Mouse (Mus musculus) stomach, embryonic 14.5 days (tissue): ENCODE measurements around the gene Olfr1444. TPM values are rescaled to one million over a fixed set of nuclear protein-coding genes. Genes with fewer than 3 reads are reported as not detected.

Experiments used
- ATAC-seq: fragments of 200-750 bp; cut with Nextera tagmentation; 2 replicates; pipeline ENCODE4 v1.8.0; 2017; ENCODE audit warnings: low read depth, moderate TSS enrichment; ENCODE audit not compliant: insufficient number of reproducible peaks, insufficient read depth, low FRiP score
- H3K27ac ChIP-seq: fragments of 300-500 bp; sonication (generic); 2 replicates; pipeline ENCODE4 v1.5.1; 2014; ENCODE audit warnings: mild to moderate bottlenecking, low read length, moderate library complexity, mixed read lengths
- H3K27me3 ChIP-seq: fragments of 300-500 bp; sonication (generic); 2 replicates; pipeline ENCODE4 v1.6.1; 2014; ENCODE audit warnings: low read length, control low read depth, mixed read lengths; ENCODE audit not compliant: control insufficient read depth, insufficient read depth
- H3K36me3 ChIP-seq: fragments of 300-500 bp; sonication (generic); 2 replicates; pipeline ENCODE4 v1.6.1; 2014; ENCODE audit warnings: mild to moderate bottlenecking, control low read depth, low read length, moderate library complexity, mixed read lengths; ENCODE audit not compliant: control insufficient read depth, insufficient read depth
- H3K4me1 ChIP-seq: fragments of 300-500 bp; sonication (generic); 2 replicates; pipeline ENCODE4 v1.6.1; 2014; ENCODE audit warnings: low read length, control low read depth, mixed read lengths; ENCODE audit not compliant: control insufficient read depth, insufficient read depth
- H3K4me2 ChIP-seq: fragments of 300-500 bp; sonication (generic); replicated peaks from 2 replicates; pipeline ENCODE4 v1.6.1; 2014; ENCODE audit warnings: low read depth, low read length, control low read depth
- H3K4me3 ChIP-seq: fragments of 300-500 bp; sonication (generic); 2 replicates; pipeline ENCODE4 v1.5.1; 2014; ENCODE audit warnings: low read depth, low read length, control low read depth
- H3K9ac ChIP-seq: fragments of 300-500 bp; sonication (generic); replicated peaks from 2 replicates; pipeline ENCODE4 v1.6.1; 2014; ENCODE audit warnings: low read depth, mild to moderate bottlenecking, control low read depth, low read length, moderate library complexity, mixed read lengths
- H3K9me3 ChIP-seq: fragments of 300-500 bp; sonication (generic); 2 replicates; pipeline ENCODE4 v1.6.1; 2016; ENCODE audit warnings: low read depth, low read length, control low read depth; ENCODE audit not compliant: control insufficient read depth
- WGBS: fragments of 180-500 bp; shearing (Covaris S2); extraction: QIAGEN DNeasy Blood & Tissue Kit; methylation state at CpG from one replicate; pipeline ENCODE4 v1.1.7; 2014; 5-methylcytosine and 5-hydroxymethylcytosine counted together
- polyA plus RNA-seq: library from polyadenylated mRNA; unstranded; fragments of >200 nt; fragmentation: Nextera tagmentation; extraction: Ambion mirVana; gene quantifications from 2 replicates; pipeline ENCODE4 v1.2.1, GENCODE M21; 2014

Gene Olfr1444
- not detected in 2 replicates for polyA plus RNA-seq

DNA sequence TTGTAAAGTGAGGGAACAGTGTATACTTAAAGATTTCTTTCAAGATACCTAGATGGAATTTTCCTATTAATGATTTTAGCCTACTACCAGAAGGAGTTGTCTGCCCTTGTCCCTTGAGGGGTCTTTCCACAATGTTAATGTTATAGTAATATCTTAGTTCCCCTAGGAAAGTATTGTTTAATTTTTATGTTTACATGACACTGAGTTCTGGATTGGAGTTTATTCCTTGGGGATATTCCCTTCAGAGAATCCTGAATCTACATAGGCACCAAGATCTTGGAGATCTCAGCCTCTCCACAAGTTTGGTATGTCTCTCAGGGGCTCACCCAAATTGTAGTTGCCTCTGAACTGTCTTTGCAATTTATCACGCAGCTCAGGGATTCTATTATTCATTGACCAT, at the start of gene Olfr1444:
TSS of gene Olfr1444 (plus strand) at position 301 of the 400 bp plus-strand sequence.
- WGBS: 62% methylated on average over 1 of the region's 1 CpGs
- H3K27me3 ChIP-seq: no peaks in the 10 kb centered on the region
- H3K9ac ChIP-seq: no peak within 1 kb of the TSS
- H3K27ac ChIP-seq: no peak within 1 kb of the TSS
- H3K4me3 ChIP-seq: no peak within 1 kb of the TSS
- ATAC-seq: no peak
- no peaks in the 10 kb centered on the region for H3K36me3 ChIP-seq
- H3K4me2 ChIP-seq: no peak within 1 kb of the TSS
- no peaks in the 10 kb centered on the region for H3K9me3 ChIP-seq
- H3K4me1 ChIP-seq: no peaks in the 10 kb centered on the region

DNA sequence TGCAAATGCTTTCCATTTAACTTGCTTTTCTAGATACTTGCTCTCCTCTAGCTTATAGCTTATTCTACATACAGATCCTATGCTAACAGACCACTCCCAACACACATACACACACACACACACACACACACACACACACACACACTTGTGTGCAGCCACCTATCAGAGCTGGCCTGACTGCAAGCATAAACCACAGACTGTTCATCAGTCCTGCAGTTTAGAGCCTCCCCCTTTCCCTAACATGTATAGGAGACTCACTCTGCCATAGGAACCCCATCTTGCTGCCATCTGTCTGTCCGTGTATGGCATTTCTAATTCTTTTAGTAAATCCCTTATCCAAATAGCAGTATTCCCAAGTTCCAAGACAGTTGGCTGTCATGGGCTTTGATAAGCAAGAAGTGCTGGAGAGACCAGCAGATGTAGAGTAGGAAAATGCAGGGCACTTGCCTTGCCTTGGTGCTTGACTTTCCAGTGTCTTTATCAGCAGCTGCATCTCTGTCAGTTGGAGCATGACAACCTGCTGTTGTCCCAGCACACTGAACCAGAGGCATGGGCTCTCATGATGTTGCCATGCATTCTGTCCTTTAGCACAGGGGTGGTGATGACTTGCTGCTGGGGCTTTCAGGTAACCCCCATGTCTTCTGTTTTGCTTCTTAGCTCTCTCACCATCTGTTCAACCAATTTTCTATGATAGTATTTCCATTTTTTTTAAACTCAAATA, 44.3 kb upstream of the Olfr1444 start:
- H3K36me3 ChIP-seq: no peaks in the 10 kb centered on the region
- WGBS: 43% methylated on average over 1 of the region's 1 CpGs
- H3K27ac ChIP-seq: no peak overlapping the region
- no peak overlapping the region for H3K4me2 ChIP-seq
- H3K9ac ChIP-seq: no peak overlapping the region
- H3K27me3 ChIP-seq: no peaks in the 10 kb centered on the region
- H3K4me3 ChIP-seq: no peak overlapping the region
- H3K9me3 ChIP-seq: no peaks in the 10 kb centered on the region
- ATAC-seq: no peak
- no peaks in the 10 kb centered on the region for H3K4me1 ChIP-seq

DNA sequence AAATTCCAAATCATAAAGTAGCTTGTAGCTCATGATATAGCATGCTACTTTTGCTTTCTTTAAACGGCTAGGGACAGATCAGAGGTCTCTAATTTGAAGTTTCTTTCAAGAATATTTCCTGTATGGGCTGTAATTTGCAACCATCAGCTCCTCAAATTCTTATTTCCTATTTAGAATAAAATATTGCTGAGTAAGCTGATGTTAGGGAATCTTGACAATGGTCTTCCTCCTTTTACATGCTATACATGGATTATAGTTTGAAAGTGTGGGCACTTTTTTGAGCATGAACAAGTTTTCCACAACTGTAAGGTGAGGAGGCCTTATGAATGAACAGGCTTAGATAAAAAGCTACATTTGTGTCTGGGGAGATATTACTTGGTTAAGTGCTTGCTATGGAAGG, 43.2 kb upstream of the Olfr1444 start:
- Histone ChIP-seq H3K36me3 (no peaks in the 10 kb centered on the region), H3K27ac (no peak overlapping the region), H3K27me3 (no peaks in the 10 kb centered on the region), H3K4me2 (no peak overlapping the region), H3K9ac (no peak overlapping the region), H3K4me1 (no peaks in the 10 kb centered on the region), H3K9me3 (no peaks in the 10 kb centered on the region), H3K4me3 (no peak overlapping the region)
- no peak for ATAC-seq
- 82% methylated on average over 1 of the region's 1 CpGs for WGBS

DNA sequence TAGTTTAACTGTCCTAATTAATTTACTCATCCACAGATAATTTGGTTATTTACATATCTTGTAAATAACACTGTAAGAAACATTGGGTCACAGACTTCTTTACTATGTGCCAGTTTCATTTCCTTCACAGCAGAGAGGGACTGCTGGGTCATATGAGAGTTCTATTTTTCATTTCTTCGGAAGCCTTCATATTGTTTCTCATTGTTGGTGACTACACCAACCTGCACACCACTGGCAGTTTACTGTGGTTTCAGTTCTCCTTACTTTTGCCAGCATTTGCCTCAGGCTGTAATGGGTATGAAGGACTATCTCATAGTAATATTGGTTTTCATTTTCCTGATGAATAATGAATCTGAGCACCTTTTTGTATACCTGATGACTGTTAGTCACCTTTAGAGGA, 38.6 kb upstream of the Olfr1444 start:
- Histone ChIP-seq H3K27me3 (no peaks in the 10 kb centered on the region), H3K9ac (no peak overlapping the region), H3K27ac (no peak overlapping the region), H3K4me2 (no peak overlapping the region), H3K4me1 (no peaks in the 10 kb centered on the region), H3K36me3 (no peaks in the 10 kb centered on the region), H3K9me3 (no peaks in the 10 kb centered on the region), H3K4me3 (no peak overlapping the region)
- no peak for ATAC-seq
- WGBS: 91% methylated on average over 1 of the region's 1 CpGs

DNA sequence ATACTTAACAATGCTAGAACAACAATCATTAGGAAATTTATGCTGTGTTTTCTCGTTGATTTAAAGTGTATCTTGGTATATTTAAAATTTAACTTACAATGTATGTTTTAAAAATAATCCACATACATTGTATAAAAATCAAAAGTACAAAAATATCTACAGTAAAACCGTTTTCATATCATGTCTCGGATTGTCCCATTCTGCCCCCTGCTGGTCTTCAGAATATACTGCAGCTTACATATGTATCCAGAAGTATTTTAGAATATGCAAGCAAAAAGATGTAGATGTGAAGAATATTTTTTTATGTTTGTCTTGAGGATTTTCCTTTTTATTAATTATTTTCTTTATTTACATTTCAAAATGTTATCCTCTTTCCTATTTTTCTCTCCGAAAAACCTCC, 36.7 kb upstream of the Olfr1444 start:
- no peak for ATAC-seq
- Histone ChIP-seq H3K4me3 (no peak overlapping the region), H3K9ac (no peak overlapping the region), H3K27ac (no peak overlapping the region), H3K27me3 (no peaks in the 10 kb centered on the region), H3K9me3 (no peaks in the 10 kb centered on the region), H3K4me1 (no peaks in the 10 kb centered on the region), H3K4me2 (no peak overlapping the region), H3K36me3 (no peaks in the 10 kb centered on the region)
- 29% methylated on average over 4 of the region's 4 CpGs for WGBS

DNA sequence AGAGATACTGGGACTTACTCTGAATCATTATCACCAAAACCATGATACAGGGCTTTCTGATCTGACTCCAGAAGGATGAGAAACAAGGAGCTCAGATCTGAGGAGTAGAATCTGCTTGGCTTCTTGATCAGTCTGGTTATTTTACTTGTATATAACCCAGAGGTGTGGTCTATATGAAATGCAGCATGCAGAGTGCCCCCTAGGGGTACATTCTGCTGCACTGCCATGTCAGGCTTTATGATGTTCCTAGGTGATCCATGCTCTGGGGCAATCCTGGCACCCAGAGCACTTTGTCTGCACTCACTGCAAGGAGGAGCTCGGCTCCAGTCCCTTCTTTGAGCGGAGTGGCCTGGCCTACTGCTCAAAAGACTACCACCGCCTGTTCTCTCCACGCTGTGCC, 32.5 kb upstream of the Olfr1444 start:
- WGBS: 72% methylated on average over 4 of the region's 4 CpGs
- no peaks in the 10 kb centered on the region for H3K4me1 ChIP-seq
- H3K36me3 ChIP-seq: no peaks in the 10 kb centered on the region
- ATAC-seq: no peak
- H3K27ac ChIP-seq: no peak overlapping the region
- no peak overlapping the region for H3K4me3 ChIP-seq
- H3K27me3 ChIP-seq: no peaks in the 10 kb centered on the region
- H3K4me2 ChIP-seq: no peak overlapping the region
- no peak overlapping the region for H3K9ac ChIP-seq
- H3K9me3 ChIP-seq: no peaks in the 10 kb centered on the region

DNA sequence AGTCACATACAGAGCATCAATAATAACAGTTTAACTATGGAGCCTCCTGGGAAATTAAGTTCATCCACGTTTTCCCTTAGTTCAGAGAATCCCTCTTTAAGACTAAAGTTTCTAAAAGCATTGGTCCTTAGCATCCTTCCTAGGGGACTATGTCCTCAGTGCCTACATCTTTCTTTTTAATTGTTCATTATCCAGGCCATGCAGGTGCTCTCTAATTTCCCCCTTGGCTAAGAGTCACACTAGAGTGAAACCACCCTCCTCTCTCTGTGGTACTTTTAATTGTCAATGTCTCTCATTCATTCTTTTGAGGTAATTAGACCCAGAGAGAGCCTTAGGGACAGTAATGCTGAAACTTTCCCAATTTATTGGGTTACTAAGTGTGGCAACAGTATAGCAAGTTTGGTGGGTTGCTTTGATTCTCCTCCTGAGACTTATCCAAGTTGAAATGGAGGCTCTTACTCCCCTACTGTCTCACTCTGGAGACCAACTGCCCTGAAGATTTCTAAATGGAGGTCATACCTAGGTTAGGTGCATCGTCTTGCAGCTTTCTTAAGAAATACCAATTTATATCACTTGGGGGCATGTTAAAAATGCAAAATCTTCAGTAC, 26.2 kb upstream of the Olfr1444 start:
- ATAC-seq: no peak
- no peaks in the 10 kb centered on the region for H3K27me3 ChIP-seq

DNA sequence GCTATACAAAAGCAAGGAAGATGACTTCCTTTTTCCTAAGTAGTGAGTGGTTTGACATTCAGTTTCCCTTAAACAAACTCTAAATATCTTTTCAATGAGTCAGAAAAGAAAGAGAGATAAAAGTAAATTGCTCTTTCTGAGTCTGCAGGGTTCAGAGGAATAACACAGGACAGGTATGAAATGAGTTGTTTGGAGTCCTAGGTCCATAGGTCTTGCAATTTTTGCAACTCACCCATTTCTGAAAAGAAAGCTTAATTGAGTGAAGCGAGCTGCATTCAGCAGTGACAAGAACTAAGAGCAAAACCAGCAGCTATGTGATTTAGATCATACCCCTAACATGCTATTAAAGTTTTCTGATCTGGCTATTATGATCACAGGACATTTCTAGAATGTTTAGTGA, 25.5 kb upstream of the Olfr1444 start:
- ATAC-seq: no peak
- Histone ChIP-seq H3K4me1 (no peaks in the 10 kb centered on the region), H3K9ac (no peak overlapping the region), H3K4me3 (no peak overlapping the region), H3K27ac (no peak overlapping the region), H3K27me3 (no peaks in the 10 kb centered on the region), H3K9me3 (no peaks in the 10 kb centered on the region), H3K4me2 (no peak overlapping the region), H3K36me3 (no peaks in the 10 kb centered on the region)
- WGBS: 73% methylated on average over 1 of the region's 1 CpGs

More for the DNA sequence above, 26.2 kb upstream of the Olfr1444 start:
- no peaks in the 10 kb centered on the region for H3K9me3 ChIP-seq
- H3K4me3 ChIP-seq: no peak overlapping the region
- H3K4me2 ChIP-seq: no peak overlapping the region
- no peaks in the 10 kb centered on the region for H3K36me3 ChIP-seq
- H3K4me1 ChIP-seq: no peaks in the 10 kb centered on the region
- 62% methylated on average over 2 of the region's 2 CpGs for WGBS
- H3K9ac ChIP-seq: no peak overlapping the region
- H3K27ac ChIP-seq: no peak overlapping the region

DNA sequence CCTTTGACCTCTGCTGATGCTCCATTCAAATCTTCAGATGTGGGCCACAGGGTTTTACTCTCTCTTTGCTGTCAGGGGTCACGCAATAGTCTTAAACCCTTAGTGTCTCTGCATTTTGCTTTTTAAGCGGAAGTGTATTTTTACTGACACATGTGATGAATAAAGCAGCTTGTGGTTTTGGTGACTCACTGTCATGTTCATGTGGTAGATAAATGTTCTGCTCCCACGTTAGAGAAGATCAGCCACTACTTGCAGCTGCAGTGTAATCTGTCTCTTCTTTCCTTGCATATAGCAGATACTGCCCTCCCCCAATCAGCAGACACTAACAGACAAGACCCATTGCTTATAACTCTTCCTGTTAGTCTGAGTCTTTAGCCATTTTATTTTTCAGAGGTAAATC, 23.5 kb upstream of the Olfr1444 start:
- ATAC-seq: no peak
- Histone ChIP-seq H3K4me1 (no peaks in the 10 kb centered on the region), H3K4me3 (no peak overlapping the region), H3K27me3 (no peaks in the 10 kb centered on the region), H3K9ac (no peak overlapping the region), H3K36me3 (no peaks in the 10 kb centered on the region), H3K27ac (no peak overlapping the region), H3K4me2 (no peak overlapping the region), H3K9me3 (no peaks in the 10 kb centered on the region)
- WGBS: 70% methylated on average over 3 of the region's 3 CpGs
